Mouse (Mus musculus): Measurements from ENCODE around the gene Scgb1b20. TPM values are rescaled to one million over a fixed set of nuclear protein-coding genes. Genes with fewer than 3 reads are reported as not detected.
"Not testable (repeated sequence)": the region's sequence is repeated elsewhere in the genome, so short reads cannot be mapped to it uniquely, and the experiment has no call there.

Gene Scgb1b20
- not detected in 2 replicates for total RNA-seq (2014; rRNA removed)
- polyA plus RNA-seq (2012; rRNA removed), result not detected in 2 replicates

DNA sequence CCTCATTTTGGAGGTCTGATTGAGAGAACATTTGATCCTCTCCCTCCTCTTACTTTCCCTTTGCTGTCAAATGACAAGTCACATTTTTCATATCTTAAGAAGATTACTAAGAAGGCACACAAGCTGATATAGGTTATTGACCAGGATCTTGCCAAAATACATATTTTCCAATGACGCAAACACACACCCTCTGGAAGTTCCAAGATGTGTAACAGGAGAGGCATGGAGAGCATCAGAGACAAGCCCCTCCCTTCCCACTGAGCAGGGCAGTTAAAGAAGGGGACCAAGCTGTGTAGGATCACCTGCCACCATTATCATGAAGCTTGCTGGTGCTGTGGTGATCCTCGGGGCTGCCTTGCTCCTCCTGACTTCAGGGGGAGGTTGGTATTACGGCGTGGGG is at the start of gene Scgb1b20:
TSS of gene Scgb1b20 (plus strand) at position 301 of the 400 bp plus-strand sequence.
- DNase-seq (ENCODE audit: extremely low read depth, low read depth, low spot score); H3K4me1 ChIP-seq (ENCODE audit: control insufficient read depth, insufficient read depth, low read length); H3K27ac ChIP-seq (replicated peaks; ENCODE audit: insufficient read depth, low read depth, low read length); H3K4me3 ChIP-seq (ENCODE audit: insufficient read depth, low read depth, low read length); H3K79me2 ChIP-seq (ENCODE audit: control insufficient read depth, insufficient read depth, low read length); H3K27me3 ChIP-seq (ENCODE audit: control insufficient read depth, insufficient read depth, low read length); H3K9ac ChIP-seq (ENCODE audit: low read depth, low read length); H3K36me3 ChIP-seq (ENCODE audit: control insufficient read depth, insufficient read depth, low read length): not testable (repeated sequence)
- WGBS, result 75% methylated on average over 4 of the region's 4 CpGs

DNA sequence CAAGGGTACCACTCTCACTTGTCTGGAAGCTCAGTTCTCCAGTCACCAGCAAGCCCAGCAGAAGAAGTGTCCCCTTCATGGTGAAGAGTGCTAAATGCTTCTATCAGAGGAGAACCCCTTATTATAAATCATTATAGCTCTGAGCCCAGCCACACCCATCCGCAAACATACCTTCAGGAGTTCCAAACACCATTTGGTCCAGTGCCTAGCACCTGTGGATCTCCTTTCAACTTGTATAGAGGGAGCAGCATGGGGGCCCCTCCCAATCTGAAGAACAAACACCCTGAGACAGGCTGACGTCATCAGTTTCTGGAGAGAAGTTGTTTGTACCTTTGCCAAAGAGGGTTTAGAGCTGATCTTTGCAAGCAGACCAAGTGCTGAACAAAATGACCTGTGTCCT is 6.8 kb upstream of the Scgb1b20 start, which contains the start of gene Scgb2b20:
TSS of gene Scgb2b20 (minus strand) at position 101 of the 400 bp plus-strand sequence.
- WGBS, result 68% methylated on average over 2 of the region's 2 CpGs

DNA sequence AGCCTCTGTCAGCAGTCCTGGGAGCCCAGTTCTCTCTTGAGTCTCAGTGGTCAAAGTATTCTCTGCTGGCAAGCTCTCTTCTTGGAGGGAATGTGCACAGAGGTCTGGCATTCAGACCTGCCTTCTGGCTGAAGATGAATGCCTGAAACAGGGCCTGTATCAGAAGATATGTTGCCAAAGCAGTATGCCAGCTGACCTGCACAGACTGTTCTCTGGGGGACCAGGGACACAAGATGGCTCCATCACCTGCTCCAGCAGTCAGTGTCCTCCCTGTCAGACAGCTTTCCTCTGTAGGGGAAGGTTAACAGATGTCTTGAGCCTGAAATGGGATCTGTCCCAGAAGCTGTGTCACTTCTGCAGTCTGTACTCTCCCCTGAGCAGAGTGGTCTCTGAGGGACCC is 26.7 kb downstream of the Scgb1b20 start:
- not testable (repeated sequence) for H3K36me3 ChIP-seq (ENCODE audit: control insufficient read depth, insufficient read depth, low read length); H3K4me3 ChIP-seq (ENCODE audit: insufficient read depth, low read depth, low read length); H3K79me2 ChIP-seq (ENCODE audit: control insufficient read depth, insufficient read depth, low read length); H3K4me1 ChIP-seq (ENCODE audit: control insufficient read depth, insufficient read depth, low read length); H3K27ac ChIP-seq (replicated peaks; ENCODE audit: insufficient read depth, low read depth, low read length); H3K9ac ChIP-seq (ENCODE audit: low read depth, low read length); H3K27me3 ChIP-seq (ENCODE audit: control insufficient read depth, insufficient read depth, low read length); DNase-seq (ENCODE audit: extremely low read depth, low read depth, low spot score)

More for the DNA sequence above, 6.8 kb upstream of the Scgb1b20 start, which contains the start of gene Scgb2b20:
- H3K36me3 ChIP-seq (ENCODE audit: control insufficient read depth, insufficient read depth, low read length); H3K4me1 ChIP-seq (ENCODE audit: control insufficient read depth, insufficient read depth, low read length); DNase-seq (ENCODE audit: extremely low read depth, low read depth, low spot score); H3K27ac ChIP-seq (replicated peaks; ENCODE audit: insufficient read depth, low read depth, low read length); H3K79me2 ChIP-seq (ENCODE audit: control insufficient read depth, insufficient read depth, low read length); H3K9ac ChIP-seq (ENCODE audit: low read depth, low read length); H3K4me3 ChIP-seq (ENCODE audit: insufficient read depth, low read depth, low read length); H3K27me3 ChIP-seq (ENCODE audit: control insufficient read depth, insufficient read depth, low read length): not testable (repeated sequence)

DNA sequence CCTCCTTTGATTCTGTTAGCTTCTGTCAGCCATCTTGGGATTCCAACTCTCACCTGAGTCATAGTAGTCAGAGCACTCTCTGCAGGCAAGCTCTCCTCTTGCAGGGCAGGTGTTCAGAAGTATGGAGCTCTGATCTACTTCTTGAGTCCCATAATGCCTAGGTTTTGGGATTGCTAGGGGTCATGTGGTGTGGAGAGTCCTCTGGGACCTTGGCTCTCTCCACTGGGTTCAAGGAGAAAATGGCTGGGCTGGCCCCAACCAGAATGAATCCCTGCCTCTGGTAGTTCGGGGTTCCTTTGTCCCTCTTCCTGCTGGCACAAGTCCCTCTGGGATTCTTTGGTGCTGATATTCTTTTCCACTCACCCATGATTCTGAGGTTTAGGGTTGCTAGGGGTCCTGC is 28.6 kb downstream of the Scgb1b20 start:
- Histone ChIP-seq H3K79me2 (ENCODE audit: control insufficient read depth, insufficient read depth, low read length) (no peaks in the 10 kb centered on the region), H3K27me3 (ENCODE audit: control insufficient read depth, insufficient read depth, low read length) (no peaks in the 10 kb centered on the region), H3K36me3 (ENCODE audit: control insufficient read depth, insufficient read depth, low read length) (no peaks in the 10 kb centered on the region), H3K27ac (replicated peaks; ENCODE audit: insufficient read depth, low read depth, low read length) (no peak overlapping the region), H3K9ac (ENCODE audit: low read depth, low read length) (no peak overlapping the region), H3K4me3 (ENCODE audit: insufficient read depth, low read depth, low read length) (no peak overlapping the region), H3K4me1 (ENCODE audit: control insufficient read depth, insufficient read depth, low read length) (no peaks in the 10 kb centered on the region)
- TF ChIP-seq CTCF (IDR thresholded peaks at IDR 0.05; ENCODE audit: low read depth, low read length) (no peak), POLR2A (IDR thresholded peaks at IDR 0.05; ENCODE audit: extremely low read depth, insufficient read depth, low read length) (no peak)
- WGBS, result 78% methylated on average over 1 of the region's 1 CpGs
- no peak for DNase-seq (ENCODE audit: extremely low read depth, low read depth, low spot score)

DNA sequence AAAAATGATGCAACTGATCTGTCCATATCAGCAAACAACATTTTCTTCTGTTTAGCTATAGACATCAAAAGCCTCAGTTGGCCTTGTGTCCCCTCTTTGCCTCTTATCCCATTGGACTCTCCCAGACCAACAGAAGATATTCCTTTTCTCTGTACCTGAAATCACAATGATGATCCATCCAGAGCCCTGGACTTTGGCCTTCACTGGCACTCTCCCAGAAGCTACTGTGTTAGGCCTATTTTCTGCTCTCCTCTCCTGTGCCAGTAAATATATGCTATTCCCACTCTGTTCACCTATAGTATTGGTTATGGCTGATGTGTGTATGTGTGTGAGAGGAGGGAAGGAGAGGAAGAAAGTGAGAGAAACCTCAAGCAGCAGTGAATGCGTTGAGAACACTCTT is 36.6 kb downstream of the Scgb1b20 start:
- H3K79me2 ChIP-seq (ENCODE audit: control insufficient read depth, insufficient read depth, low read length); H3K27ac ChIP-seq (replicated peaks; ENCODE audit: insufficient read depth, low read depth, low read length); H3K9ac ChIP-seq (ENCODE audit: low read depth, low read length); H3K4me1 ChIP-seq (ENCODE audit: control insufficient read depth, insufficient read depth, low read length); DNase-seq (ENCODE audit: extremely low read depth, low read depth, low spot score); H3K36me3 ChIP-seq (ENCODE audit: control insufficient read depth, insufficient read depth, low read length); H3K4me3 ChIP-seq (ENCODE audit: insufficient read depth, low read depth, low read length); H3K27me3 ChIP-seq (ENCODE audit: control insufficient read depth, insufficient read depth, low read length): not testable (repeated sequence)
- WGBS, result 28% methylated on average over 1 of the region's 1 CpGs

Other genes with a start within 250 kb of the Scgb1b20 start
- gene Scgb2b18, start 199.4 kb upstream of the Scgb1b20 start, total RNA-seq (2014; rRNA removed), result not detected in 2 replicates
- not detected in 2 replicates for gene Scgb2b18, start 199.4 kb upstream of the Scgb1b20 start, polyA plus RNA-seq (2012; rRNA removed)
- not detected in 2 replicates for gene Scgb1b18, start 187.7 kb upstream of the Scgb1b20 start, total RNA-seq (2014; rRNA removed)
- gene Scgb1b18, start 187.7 kb upstream of the Scgb1b20 start, polyA plus RNA-seq (2012; rRNA removed), result not detected in 2 replicates
- gene Scgb2b19, start 92.9 kb upstream of the Scgb1b20 start, total RNA-seq (2014; rRNA removed), result not detected in 2 replicates
- gene Scgb2b19, start 92.9 kb upstream of the Scgb1b20 start, polyA plus RNA-seq (2012; rRNA removed), result not detected in 2 replicates
- not detected in 2 replicates for gene Scgb1b19, start 85.9 kb upstream of the Scgb1b20 start, total RNA-seq (2014; rRNA removed)
- not detected in 2 replicates for gene Scgb1b19, start 85.9 kb upstream of the Scgb1b20 start, polyA plus RNA-seq (2012; rRNA removed)
- not detected in 2 replicates for gene Scgb2b20, start 6.9 kb upstream of the Scgb1b20 start, total RNA-seq (2014; rRNA removed)
- gene Scgb2b20, start 6.9 kb upstream of the Scgb1b20 start, polyA plus RNA-seq (2012; rRNA removed), result not detected in 2 replicates
- not detected in 2 replicates for gene Scgb2b21, start 147.2 kb downstream of the Scgb1b20 start, total RNA-seq (2014; rRNA removed)
- not detected in 2 replicates for gene Scgb2b21, start 147.2 kb downstream of the Scgb1b20 start, polyA plus RNA-seq (2012; rRNA removed)

Data from liver, adult 2 months (tissue).